Mouse (Mus musculus) lung, postnatal 0 days (tissue): ENCODE measurements around the gene Itgb3. TPM values are rescaled to one million over a fixed set of nuclear protein-coding genes. Genes with fewer than 3 reads are reported as not detected.

ENCODE experiments used
- ATAC-seq: fragments of 200-750 bp; cut with Nextera tagmentation; 2 replicates; pipeline ENCODE4 v1.8.0; 2017; ENCODE audit warnings: moderate library complexity
- DNase-seq: peaks from one replicate; pipeline ENCODE4 v3.0.0-alpha.2; 2016; ENCODE audit warnings: low spot score
- H3K27ac ChIP-seq: fragments of 300-500 bp; sonication (generic); 2 replicates; pipeline ENCODE4 v1.5.1; 2014; ENCODE audit warnings: antibody characterized with exemption, mild to moderate bottlenecking, low read length, mixed read lengths
- H3K27me3 ChIP-seq: fragments of 300-500 bp; sonication (generic); replicated peaks from 2 replicates; pipeline ENCODE4 v1.6.1; 2014; ENCODE audit warnings: low read length, mixed read lengths; ENCODE audit not compliant: insufficient read depth
- H3K36me3 ChIP-seq: fragments of 300-500 bp; sonication (generic); 2 replicates; pipeline ENCODE4 v1.6.1; 2014; ENCODE audit warnings: low read length, mixed read lengths; ENCODE audit not compliant: insufficient read depth
- H3K4me1 ChIP-seq: fragments of 300-500 bp; sonication (generic); 2 replicates; pipeline ENCODE4 v1.6.1; 2014; ENCODE audit warnings: antibody characterized with exemption, low read depth, low read length, mixed read lengths; ENCODE audit not compliant: insufficient read depth
- H3K4me2 ChIP-seq: fragments of 300-500 bp; sonication (generic); replicated peaks from 2 replicates; pipeline ENCODE4 v1.6.1; 2014; ENCODE audit warnings: low read depth, mild to moderate bottlenecking, low read length, moderate library complexity, mixed read lengths
- H3K4me3 ChIP-seq: fragments of 300-500 bp; sonication (generic); 2 replicates; pipeline ENCODE4 v1.5.1; 2014; ENCODE audit warnings: low read depth, low read length
- H3K9ac ChIP-seq: fragments of 300-500 bp; sonication (generic); replicated peaks from 2 replicates; pipeline ENCODE4 v1.6.1; 2014; ENCODE audit warnings: low read depth, mild to moderate bottlenecking
- H3K9me3 ChIP-seq: fragments of 300-500 bp; sonication (generic); 2 replicates; pipeline ENCODE4 v1.6.1; 2016; ENCODE audit warnings: low read length, mixed read lengths
- CTCF ChIP-seq: IDR thresholded peaks from 2 replicates; pipeline ENCODE4 v1.5.1; 2016; ENCODE audit warnings: antibody characterized with exemption, mild to moderate bottlenecking
- EP300 ChIP-seq: IDR thresholded peaks from 2 replicates; pipeline ENCODE4 v1.6.1; 2016; ENCODE audit warnings: antibody characterized with exemption, mild to moderate bottlenecking, control low read depth
- WGBS: fragments of 180-500 bp; shearing (Covaris S2); extraction: QIAGEN DNeasy Blood & Tissue Kit; methylation state at CpG from one replicate; pipeline ENCODE4 v1.1.7; 2014; 5-methylcytosine and 5-hydroxymethylcytosine counted together
- polyA plus RNA-seq: library from polyadenylated mRNA; unstranded; fragments of >200 nt; fragmentation: Nextera tagmentation; extraction: Ambion mirVana; gene quantifications from 2 replicates; pipeline ENCODE4 v1.2.1, GENCODE M21; 2015

Itgb3 gene
- polyA plus RNA-seq = 6.9 and 7.1 TPM in 2 replicates

DNA sequence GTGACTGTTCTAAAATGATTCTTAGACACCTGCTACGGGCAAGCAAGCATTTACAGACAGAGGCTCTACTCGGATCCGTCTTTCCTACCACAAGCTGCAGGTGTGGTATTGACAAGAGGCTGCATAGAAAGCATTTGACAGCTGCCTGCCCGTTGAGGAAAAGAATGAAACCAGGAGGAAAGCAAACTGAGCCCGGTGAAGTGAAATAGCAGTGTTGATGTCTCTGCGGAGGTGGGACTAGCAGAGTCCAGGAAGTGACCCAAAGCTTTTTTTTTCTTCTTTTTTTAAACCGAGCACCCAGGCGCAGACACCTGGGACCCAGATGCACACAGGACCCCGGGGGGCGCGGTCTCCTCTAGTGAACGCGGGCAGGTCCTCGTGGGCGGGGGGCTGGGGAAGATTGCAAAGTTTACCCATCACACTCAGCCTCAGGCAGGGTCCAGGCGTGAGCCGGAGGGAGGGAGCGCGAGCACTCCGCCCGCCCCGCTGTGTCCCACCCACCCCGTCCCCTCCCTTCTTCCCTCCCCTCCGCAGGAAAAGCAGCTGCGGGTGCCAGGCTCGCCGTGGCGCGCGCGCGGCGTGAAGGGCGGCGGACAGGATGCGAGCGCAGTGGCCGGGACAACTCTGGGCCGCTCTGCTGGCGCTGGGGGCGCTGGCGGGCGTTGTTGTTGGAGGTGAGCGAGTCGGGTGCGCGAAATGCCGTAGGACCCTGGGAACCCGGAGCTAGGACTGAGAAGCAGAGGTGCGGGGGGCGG is at the start of gene Itgb3:
Itgb3 (plus strand) TSS at position 510 of the 755 bp plus-strand sequence.
- Histone ChIP-seq H3K4me3 (peak within 1 kb of the TSS; percentile 41), H3K27ac (0 out of 2 replicates have a peak within 1 kb of the TSS, but pooled peaks have one; percentile 1), H3K27me3 (no peaks in the 10 kb centered on the region), H3K4me1 (no peaks in the 10 kb centered on the region), H3K36me3 (no peaks in the 10 kb centered on the region), H3K4me2 (peak within 1 kb of the TSS; percentile 82), H3K9me3 (no peaks in the 10 kb centered on the region), H3K9ac (peak within 1 kb of the TSS; percentile 32; the same call in 1 of the 2 replicates)
- peak; percentile 93 for ATAC-seq
- WGBS = under 1% methylated on average over 47 of the region's 51 CpGs
- DNase-seq = peak; percentile 86
- peak; percentile 75 for TF ChIP-seq CTCF
- TF ChIP-seq EP300 = no peak

DNA sequence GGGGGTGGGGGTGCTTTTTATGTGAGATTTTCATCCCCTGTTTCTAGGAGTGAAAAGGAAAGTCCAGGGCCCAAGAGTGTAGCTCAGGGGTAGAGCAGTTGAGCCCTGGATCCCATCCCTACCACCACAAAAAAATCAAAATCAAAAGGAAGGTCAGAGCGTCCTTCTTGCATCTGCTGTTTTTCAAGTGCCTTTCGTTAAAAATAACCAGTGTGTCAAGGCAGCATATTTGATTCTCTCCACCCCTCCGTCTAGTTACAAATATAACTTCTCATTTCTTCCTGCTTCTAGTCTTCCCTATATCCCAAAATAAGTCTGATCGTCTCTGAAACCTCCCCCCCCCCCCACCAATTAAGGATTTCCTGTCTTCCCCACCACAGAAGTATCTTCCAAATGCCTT is 49.7 kb upstream of the Itgb3 start:
- ATAC-seq = no peak
- H3K27ac ChIP-seq = no peak overlapping the region
- WGBS = 50% methylated on average over 4 of the region's 4 CpGs

DNA sequence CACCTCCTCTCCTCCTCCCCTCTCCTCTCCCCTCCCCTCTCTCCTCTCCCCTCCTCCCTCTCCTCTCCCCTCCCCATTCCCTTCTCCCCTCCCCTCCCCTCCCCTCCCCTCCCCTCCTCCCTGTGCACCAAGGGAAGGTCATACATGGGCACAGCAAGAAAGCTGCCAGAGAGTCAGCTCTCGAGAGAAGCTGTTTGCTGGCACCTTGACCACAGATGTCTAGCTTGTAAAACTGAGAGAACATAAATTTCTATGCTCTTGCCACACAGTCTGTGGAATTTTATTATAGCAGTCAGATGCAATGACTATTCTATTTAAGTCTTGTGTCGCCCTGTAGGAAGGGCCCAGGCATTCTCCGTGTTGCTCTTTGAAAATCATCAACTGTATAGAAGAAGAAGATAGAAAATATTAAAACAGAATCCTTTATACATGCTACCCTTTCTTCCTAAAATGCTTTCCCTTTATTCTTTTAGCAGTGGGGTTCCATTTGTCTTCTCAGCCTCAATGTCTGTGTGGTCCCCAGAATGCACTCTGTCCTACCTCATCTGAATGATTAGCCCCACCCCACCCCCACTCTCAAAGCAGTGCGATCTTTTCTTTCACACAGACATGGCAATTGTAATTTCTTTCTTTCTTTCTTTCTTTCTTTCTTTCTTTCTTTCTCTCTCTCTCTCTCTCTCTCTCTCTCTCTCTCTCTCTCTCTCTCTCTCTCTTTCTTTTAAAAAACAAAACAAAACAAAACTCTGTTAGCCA is 49.0 kb upstream of the Itgb3 start:
- Histone ChIP-seq H3K9ac (no peak overlapping the region), H3K4me2 (no peak overlapping the region), H3K27ac (no peak overlapping the region)

More for the DNA sequence above, 49.7 kb upstream of the Itgb3 start:
- DNase-seq = no peak
- no peak overlapping the region for H3K9ac ChIP-seq
- no peaks in the 10 kb centered on the region for H3K36me3 ChIP-seq
- no peak for TF ChIP-seq EP300
- no peak for TF ChIP-seq CTCF
- H3K4me1 ChIP-seq = no peaks in the 10 kb centered on the region
- no peak overlapping the region for H3K4me2 ChIP-seq
- no peak overlapping the region for H3K4me3 ChIP-seq
- H3K9me3 ChIP-seq = no peaks in the 10 kb centered on the region
- no peaks in the 10 kb centered on the region for H3K27me3 ChIP-seq

DNA sequence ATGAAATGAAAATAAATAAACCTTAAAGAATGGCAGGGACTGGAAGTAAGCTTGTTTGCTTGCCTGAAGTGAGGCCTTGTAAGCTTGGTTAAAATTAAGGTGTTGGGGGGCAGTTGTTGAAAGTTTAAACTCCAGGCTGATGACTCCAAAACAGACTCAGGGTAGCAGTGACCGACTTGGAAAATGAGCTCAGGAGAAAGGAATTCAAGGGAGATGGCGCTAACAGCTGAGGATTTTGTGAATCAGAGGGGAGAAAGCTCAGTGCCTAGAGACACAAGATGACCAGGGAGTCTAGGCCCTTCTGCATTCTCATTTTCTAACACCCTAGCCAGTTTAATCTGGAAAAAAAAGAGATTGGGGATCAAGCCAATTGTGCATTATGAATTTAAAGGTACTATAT is 46.8 kb upstream of the Itgb3 start:
- ATAC-seq = no peak
- no peak overlapping the region for H3K9ac ChIP-seq
- DNase-seq = no peak
- H3K27me3 ChIP-seq = no peaks in the 10 kb centered on the region
- no peak overlapping the region for H3K27ac ChIP-seq
- no peak overlapping the region for H3K4me3 ChIP-seq
- 26% methylated on average over 2 of the region's 2 CpGs for WGBS
- no peak overlapping the region for H3K4me2 ChIP-seq
- H3K36me3 ChIP-seq = no peaks in the 10 kb centered on the region
- no peaks in the 10 kb centered on the region for H3K4me1 ChIP-seq
- TF ChIP-seq EP300 (no peak), CTCF (no peak)
- H3K9me3 ChIP-seq = no peaks in the 10 kb centered on the region

More for the DNA sequence above, 49.0 kb upstream of the Itgb3 start:
- 54% methylated on average over 4 of the region's 4 CpGs for WGBS
- no peak for DNase-seq
- no peaks in the 10 kb centered on the region for H3K4me1 ChIP-seq
- ATAC-seq = no peak
- H3K27me3 ChIP-seq = no peaks in the 10 kb centered on the region
- TF ChIP-seq EP300 (no peak), CTCF (no peak)
- H3K4me3 ChIP-seq = no peak overlapping the region
- no peaks in the 10 kb centered on the region for H3K36me3 ChIP-seq
- H3K9me3 ChIP-seq = no peaks in the 10 kb centered on the region

DNA sequence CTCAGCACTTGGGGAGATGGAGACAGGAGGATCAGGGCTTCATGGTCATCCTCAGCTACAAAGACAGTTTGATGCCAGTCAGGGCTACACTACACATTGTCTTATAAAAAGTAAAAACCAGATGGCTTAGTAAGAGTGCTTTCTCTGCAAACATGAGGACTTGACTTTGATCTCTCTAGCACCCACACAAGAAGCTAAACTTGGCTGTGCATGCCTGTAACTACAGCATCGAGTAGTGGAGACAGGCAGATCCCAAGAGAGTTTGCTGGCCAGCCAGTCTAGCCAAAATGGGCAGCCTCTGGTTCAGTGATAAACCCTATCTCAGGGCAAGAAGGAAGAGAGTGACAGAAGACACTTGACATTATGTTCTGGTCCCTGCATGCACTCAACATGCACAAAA is 44.3 kb upstream of the Itgb3 start:
- Histone ChIP-seq H3K4me3 (no peak overlapping the region), H3K36me3 (no peaks in the 10 kb centered on the region), H3K4me1 (0 out of 2 replicates have a peak, but pooled peaks cover 4% of the 10 kb centered on the region), H3K4me2 (no peak overlapping the region), H3K9me3 (no peaks in the 10 kb centered on the region), H3K9ac (no peak overlapping the region), H3K27ac (no peak overlapping the region), H3K27me3 (no peaks in the 10 kb centered on the region)
- 55% methylated on average over 1 of the region's 1 CpGs for WGBS
- DNase-seq = no peak
- no peak for ATAC-seq
- TF ChIP-seq CTCF (no peak), EP300 (no peak)

DNA sequence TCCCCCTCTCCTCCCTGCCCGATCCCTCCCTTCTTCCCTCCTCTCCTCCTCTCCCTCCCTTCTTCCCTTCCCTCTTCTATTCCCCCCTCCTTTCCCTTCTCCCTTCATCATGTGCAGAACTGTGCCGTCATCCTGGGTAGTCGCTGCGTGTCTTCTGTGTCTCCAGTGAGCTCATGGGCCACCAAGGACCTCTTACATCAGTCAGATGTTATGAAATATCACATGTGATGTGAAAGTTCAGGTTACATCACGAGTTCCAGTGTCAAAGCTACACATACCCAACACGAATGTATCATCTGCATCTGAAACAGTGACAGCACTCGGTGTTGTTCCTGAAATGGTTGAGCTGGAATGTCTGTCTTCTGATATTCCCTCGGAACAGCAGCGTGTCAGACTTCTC is 42.6 kb upstream of the Itgb3 start:
- H3K36me3 ChIP-seq = no peaks in the 10 kb centered on the region
- ATAC-seq (no peak), DNase-seq (no peak)
- H3K9ac ChIP-seq = no peak overlapping the region
- H3K27me3 ChIP-seq = no peaks in the 10 kb centered on the region
- H3K4me1 ChIP-seq = 0 out of 2 replicates have a peak, but pooled peaks cover 4% of the 10 kb centered on the region
- H3K4me2 ChIP-seq = no peak overlapping the region
- no peak for TF ChIP-seq CTCF
- TF ChIP-seq EP300 = no peak
- no peak overlapping the region for H3K4me3 ChIP-seq
- no peak overlapping the region for H3K27ac ChIP-seq
- WGBS = 68% methylated on average over 9 of the region's 9 CpGs
- no peaks in the 10 kb centered on the region for H3K9me3 ChIP-seq
